Mouse (Mus musculus) 3T3-L1 (cell line): ENCODE data around the gene Hao1.

ENCODE experiments used
- DNase-seq: peaks from one replicate; pipeline ENCODE4 v3.0.0-alpha.2; 2015; ENCODE audit warnings: low read depth, low spot score

Hao1 gene

GRCm38 (mm10) chr2:134465132-134465531, 89.0 kb downstream of the Hao1 start:
- DNase-seq, result peak; percentile 58

GRCm38 (mm10) chr2:134462321-134462720, 91.8 kb downstream of the Hao1 start:
- no peak for DNase-seq

GRCm38 (mm10) chr2:134460831-134461230, 93.3 kb downstream of the Hao1 start:
- peak; percentile 90 for DNase-seq

GRCm38 (mm10) chr2:134456065-134456505, 98.1 kb downstream of the Hao1 start:
- DNase-seq, result no peak

GRCm38 (mm10) chr2:134452748-134453147, 101.4 kb downstream of the Hao1 start:
- no peak for DNase-seq

GRCm38 (mm10) chr2:134450976-134451375, 103.2 kb downstream of the Hao1 start:
- peak; percentile 35 for DNase-seq
